Mouse (Mus musculus) urinary bladder, postnatal 4 days (tissue): ENCODE measurements around the gene Capzb.

ENCODE experiments used
- DNase-seq, 2 experiments: peaks; one replicate each; pipeline ENCODE4 v3.0.0; 2021 to 2022; ENCODE audit warnings: low spot score in 2 of 2

Capzb gene

DNA sequence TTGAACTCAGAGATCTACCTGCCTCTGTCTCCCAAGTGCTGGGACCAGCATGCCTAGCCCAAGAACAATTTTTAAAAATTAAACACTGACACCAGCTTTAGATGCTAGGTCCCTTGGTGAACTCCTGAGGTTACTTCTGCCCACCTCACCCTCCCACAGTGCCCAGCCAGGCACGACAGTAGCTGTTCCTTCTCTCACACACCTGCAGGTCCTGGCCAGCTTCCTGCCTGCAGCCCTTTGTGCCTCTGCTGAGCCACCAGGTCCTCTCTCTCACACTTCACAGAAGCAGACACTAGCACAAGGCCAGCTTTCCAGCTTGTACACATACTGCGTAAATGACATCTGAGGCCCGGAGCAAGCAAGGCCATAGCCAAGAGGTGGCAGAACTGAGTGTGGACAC, 112.8 kb downstream of the Capzb start:
- no peak for DNase-seq

- no peak for DNase-seq
These were observed 115.2 kb downstream of the Capzb start for GRCm38 (mm10) chr4:139307916-139308315.

GRCm38 (mm10) chr4:139309651-139310050, 117.0 kb downstream of the Capzb start:
- DNase-seq, result no peak

- peak; percentile 96 to 99 for DNase-seq
These were observed 117.6 kb downstream of the Capzb start, which contains the start of the genes Pqlc2 and Akr7a5 for GRCm38 (mm10) chr4:139310171-139310898. TSS of gene Pqlc2 (minus strand) at chr4:139310708. TSS of gene Akr7a5 (plus strand) at chr4:139310744.

GRCm38 (mm10) chr4:139310899-139311701, 118.4 kb downstream of the Capzb start:
- DNase-seq, result no peak

DNA sequence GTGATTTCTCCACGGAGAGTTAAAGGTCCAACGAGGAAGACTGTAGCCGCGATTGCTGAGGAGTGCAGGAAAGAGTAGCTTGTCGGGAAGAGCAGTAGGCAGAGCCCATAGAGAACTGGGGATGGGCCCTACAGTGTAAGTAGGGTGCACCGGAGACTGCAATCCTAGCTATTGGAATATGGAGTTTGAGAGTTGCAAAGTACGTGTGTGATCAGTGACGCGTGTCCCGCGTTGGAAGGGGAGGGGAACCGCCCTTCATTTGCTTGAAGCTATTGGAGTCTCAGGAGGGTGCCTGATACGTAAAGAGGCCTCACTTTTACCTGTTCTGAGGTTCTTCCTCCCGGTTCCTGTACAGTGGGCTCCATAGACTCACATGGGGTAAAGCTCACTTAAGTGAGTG, 119.0 kb downstream of the Capzb start:
- DNase-seq, result no peak

DNA sequence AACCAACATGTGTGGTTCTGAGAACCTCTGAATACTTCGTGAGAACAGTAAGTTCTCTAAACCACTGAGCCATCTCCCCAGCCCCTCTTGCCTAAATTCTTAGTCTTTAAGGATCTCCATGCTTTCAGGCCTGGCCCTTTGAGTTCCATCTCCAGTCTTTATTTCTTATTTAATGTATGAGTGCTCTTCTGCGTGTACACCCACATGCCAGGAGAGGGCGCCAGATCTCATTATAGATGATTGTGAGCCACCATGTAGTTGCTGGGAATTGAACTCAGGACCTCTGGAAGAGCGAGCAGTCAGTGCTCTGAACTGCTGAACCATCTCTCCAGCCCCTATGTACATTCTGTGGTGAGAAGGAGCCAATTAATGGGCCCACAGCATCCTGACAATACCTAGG, 119.9 kb downstream of the Capzb start:
- DNase-seq, result no peak

DNA sequence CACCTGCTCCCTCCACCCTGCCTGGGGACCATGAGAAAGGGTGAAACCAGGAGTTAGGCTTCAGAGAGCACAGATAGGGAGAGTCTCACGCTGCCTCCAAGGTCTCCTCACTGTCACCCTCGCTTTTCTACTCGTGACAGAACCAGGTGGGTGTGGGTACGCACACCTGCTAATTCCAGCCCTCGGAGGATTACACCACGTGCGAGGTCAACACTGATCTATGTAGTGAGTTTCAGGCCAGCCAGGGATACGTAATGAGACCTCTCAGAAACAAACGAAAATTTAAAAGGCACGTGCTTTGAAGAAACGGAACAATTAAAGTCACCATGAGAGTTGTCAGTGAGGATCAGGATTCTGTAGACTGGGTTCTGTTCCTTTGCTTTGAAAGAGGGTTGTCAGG, 125.8 kb downstream of the Capzb start:
- DNase-seq, result no peak

- no peak for DNase-seq
These were observed 127.0 kb downstream of the Capzb start for GRCm38 (mm10) chr4:139319740-139320139.

DNA sequence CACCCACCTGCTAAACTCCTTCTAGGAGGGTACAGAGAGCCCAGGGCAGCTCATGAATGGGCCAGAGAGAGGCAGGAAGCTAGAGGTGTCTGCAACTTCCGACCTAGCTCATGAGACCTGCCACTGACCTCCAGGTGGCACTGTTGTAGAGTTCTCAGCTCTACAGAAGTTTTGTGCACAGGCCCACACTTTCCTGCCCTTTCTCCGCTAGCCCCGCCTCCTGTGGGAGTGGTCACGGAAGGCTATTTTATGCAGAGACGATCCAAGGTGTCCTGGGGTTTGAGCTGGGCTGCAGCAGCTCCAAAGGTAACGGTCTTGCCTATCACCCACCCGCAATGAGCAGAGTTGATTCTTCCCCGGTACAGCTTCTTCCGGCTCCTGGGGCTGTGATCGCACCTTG, 137.9 kb downstream of the Capzb start:
- peak; percentile 67 to 72 for DNase-seq

- no peak for DNase-seq
These were observed 142.1 kb downstream of the Capzb start for GRCm38 (mm10) chr4:139334631-139335295.

GRCm38 (mm10) chr4:139335507-139335906, 142.8 kb downstream of the Capzb start:
- DNase-seq, result no peak

- DNase-seq, result peak; percentile 66 to 83
These were observed 144.3 kb downstream of the Capzb start for GRCm38 (mm10) chr4:139336822-139337483.

GRCm38 (mm10) chr4:139338145-139338544, 145.4 kb downstream of the Capzb start:
- no peak for DNase-seq

DNA sequence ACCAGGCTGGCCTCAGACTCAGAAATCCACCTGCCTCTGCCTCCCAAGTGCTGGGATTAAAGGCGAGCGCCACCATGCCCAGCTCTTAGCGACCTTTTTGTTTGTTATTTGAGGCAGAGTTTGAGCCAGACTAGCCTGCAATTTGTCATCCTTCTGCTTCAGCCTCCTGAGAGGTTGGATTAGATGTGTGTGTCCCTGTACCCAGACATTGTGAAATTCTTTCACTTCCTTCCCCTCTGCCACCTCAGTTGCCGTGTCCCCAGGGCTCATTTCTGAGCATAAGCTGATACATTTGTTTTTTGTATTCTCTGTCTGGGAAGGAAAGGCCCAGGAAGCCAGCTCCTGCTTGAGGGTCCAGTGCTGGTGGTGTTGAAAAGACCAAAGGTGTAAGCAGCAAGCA, 148.1 kb downstream of the Capzb start:
- DNase-seq, result no peak
